Mouse (Mus musculus): ENCODE measurements at regions not wholly inside any gene's neighbourhood (a gene's known extent, or its start where the extent isn't known, plus 50 kb on each side); places are given as distances from the start of the nearest gene placed in this dataset.
A peak's percentile ranks its signal among the peaks of the same experiment; 100 is the strongest.

DNA sequence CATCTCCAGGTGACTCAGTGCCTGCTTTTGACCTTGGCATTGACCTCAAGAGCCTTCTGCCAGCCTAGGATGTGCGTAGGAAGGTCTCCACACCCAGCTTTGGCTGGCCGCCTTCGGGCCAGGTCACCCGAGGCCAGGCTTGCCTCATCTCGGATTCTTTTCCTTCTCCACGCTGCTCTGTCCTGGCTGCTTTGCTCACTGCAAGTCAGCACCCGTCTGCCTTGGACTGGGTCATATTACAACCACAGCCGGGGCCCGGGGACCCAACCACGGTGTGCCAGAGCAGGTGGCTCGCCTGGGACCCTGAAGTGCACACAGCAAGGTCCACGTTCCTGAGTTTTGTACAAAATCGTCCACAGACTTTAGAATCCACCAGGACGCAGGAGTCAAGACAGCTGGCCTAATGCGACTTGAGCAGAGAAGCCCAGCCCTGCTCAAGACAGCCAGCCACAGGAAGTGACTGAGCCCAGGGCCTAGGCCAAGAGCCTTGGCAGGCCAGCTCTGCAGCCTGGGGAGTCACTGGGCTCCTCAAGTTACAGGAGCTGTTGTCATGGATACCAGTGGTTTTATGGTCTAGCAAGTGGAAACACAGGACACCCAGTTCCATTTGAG, 66.1 kb downstream of the Gm26897 start:
- Histone ChIP-seq H3K9me3 (ENCODE audit: low read length) (no peaks in the 10 kb centered on the region), H3K4me2 (ENCODE audit: low read depth, low read length, poor library complexity, severe bottlenecking) (no peak overlapping the region), H3K4me1 (ENCODE audit: insufficient read depth, low read length) (peaks cover 4% of the 10 kb centered on the region; the same call in 1 of the 2 replicates), H3K27ac (ENCODE audit: low read depth, low read length) (no peak overlapping the region), H3K9ac (replicated peaks; ENCODE audit: low read length, poor library complexity, severe bottlenecking) (no peak overlapping the region), H3K4me3 (ENCODE audit: low read depth, low read length) (no peak overlapping the region), H3K36me3 (ENCODE audit: insufficient read depth, low read length) (no peaks in the 10 kb centered on the region), H3K27me3 (ENCODE audit: insufficient read depth, low read length) (no peaks in the 10 kb centered on the region)
- WGBS: 51% methylated on average over 15 of the region's 15 CpGs
- DNase-seq (ENCODE audit: low spot score): peak; percentile 76
- no peak for ATAC-seq (ENCODE audit: low FRiP score)
- no peak for TF ChIP-seq CTCF (IDR thresholded peaks at IDR 0.05)

DNA sequence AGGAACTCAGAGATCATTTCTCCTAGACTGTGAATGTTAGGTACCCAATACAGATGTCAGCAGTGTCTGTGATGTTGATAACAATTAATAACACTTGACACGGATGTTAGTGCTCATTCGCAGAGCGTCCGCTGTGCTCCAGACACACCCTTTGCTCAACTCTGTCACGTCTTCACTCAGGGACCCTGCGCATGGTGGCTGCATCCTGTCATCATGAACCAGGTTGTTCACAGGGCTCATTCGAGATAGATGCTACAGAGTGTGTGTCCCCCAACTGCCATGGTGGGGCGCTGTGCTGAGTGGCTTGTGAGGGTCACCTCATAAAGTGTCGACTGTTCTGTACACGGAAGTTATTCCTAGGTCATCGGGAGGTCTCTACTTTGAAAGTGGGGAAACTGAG, 66.8 kb downstream of the Gm26897 start:
- no peak overlapping the region for H3K4me3 ChIP-seq (ENCODE audit: low read depth, low read length)
- ATAC-seq (ENCODE audit: low FRiP score): no peak
- no peak overlapping the region for H3K9ac ChIP-seq (replicated peaks; ENCODE audit: low read length, poor library complexity, severe bottlenecking)

DNA sequence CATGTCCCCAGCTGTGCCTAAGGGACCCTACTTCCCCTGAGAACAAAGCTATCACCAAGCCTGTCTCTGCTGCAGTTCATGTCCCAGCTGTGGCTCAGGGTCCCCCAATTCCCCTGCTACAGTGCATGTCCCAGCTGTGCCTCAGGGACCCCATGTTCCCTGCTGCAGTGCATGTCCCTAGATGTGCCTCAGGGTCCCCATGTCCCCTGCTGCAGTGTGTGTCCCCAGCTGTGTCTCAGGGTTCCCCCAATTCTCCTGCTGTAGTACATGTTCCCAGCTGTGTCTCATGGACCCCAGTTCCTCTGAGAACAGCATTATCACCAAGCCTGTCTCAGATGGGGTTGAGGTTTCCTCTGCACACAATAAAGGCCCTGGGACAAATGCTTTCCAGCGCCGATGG, 67.3 kb downstream of the Gm26897 start:
- H3K27me3 ChIP-seq (ENCODE audit: insufficient read depth, low read length): no peaks in the 10 kb centered on the region; the same call in 1 of the 2 replicates
- no peak for ATAC-seq (ENCODE audit: low FRiP score)
- TF ChIP-seq CTCF (IDR thresholded peaks at IDR 0.05): no peak
- H3K4me1 ChIP-seq (ENCODE audit: insufficient read depth, low read length): peaks cover 4% of the 10 kb centered on the region; the same call in 1 of the 2 replicates
- WGBS: 74% methylated on average over 2 of the region's 2 CpGs
- no peaks in the 10 kb centered on the region for H3K36me3 ChIP-seq (ENCODE audit: insufficient read depth, low read length)
- no peak overlapping the region for H3K9ac ChIP-seq (replicated peaks; ENCODE audit: low read length, poor library complexity, severe bottlenecking)
- no peaks in the 10 kb centered on the region for H3K9me3 ChIP-seq (ENCODE audit: low read length)
- H3K27ac ChIP-seq (ENCODE audit: low read depth, low read length): no peak overlapping the region
- no peak overlapping the region for H3K4me3 ChIP-seq (ENCODE audit: low read depth, low read length)
- no peak overlapping the region for H3K4me2 ChIP-seq (ENCODE audit: low read depth, low read length, poor library complexity, severe bottlenecking)
- DNase-seq (ENCODE audit: low spot score): no peak

More for the DNA sequence above, 66.8 kb downstream of the Gm26897 start:
- Histone ChIP-seq H3K4me2 (ENCODE audit: low read depth, low read length, poor library complexity, severe bottlenecking) (no peak overlapping the region), H3K4me1 (ENCODE audit: insufficient read depth, low read length) (peaks cover 4% of the 10 kb centered on the region; the same call in 1 of the 2 replicates), H3K27ac (ENCODE audit: low read depth, low read length) (no peak overlapping the region), H3K9me3 (ENCODE audit: low read length) (no peaks in the 10 kb centered on the region), H3K27me3 (ENCODE audit: insufficient read depth, low read length) (no peaks in the 10 kb centered on the region; the same call in 1 of the 2 replicates), H3K36me3 (ENCODE audit: insufficient read depth, low read length) (no peaks in the 10 kb centered on the region)
- 77% methylated on average over 11 of the region's 11 CpGs for WGBS
- TF ChIP-seq CTCF (IDR thresholded peaks at IDR 0.05): peak; percentile 41
- DNase-seq (ENCODE audit: low spot score): no peak

DNA sequence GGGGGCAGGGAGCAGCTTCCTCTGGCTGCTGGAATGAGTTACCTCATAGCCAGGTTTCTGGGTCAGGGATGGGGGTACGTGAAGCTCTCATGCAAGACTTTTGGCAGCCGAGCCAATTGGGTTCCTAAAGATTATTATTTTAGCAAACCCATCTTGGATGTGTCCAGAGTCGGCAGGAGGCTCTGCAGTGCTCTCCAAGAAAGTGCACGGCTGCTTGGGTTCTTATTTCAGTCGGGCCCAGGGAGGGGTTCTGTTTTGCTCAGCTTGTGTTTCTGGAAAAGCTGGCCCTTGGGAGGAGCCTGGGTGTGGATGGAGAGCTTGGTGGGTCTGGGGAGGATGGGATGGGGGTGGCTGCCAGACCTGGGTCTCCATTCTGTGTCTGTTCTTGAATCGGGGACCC, 70.8 kb downstream of the Gm26897 start:
- H3K27ac ChIP-seq (ENCODE audit: low read depth, low read length): no peak overlapping the region
- no peak overlapping the region for H3K4me3 ChIP-seq (ENCODE audit: low read depth, low read length)
- H3K4me1 ChIP-seq (ENCODE audit: insufficient read depth, low read length): peaks cover 4% of the 10 kb centered on the region; the same call in 1 of the 2 replicates
- H3K27me3 ChIP-seq (ENCODE audit: insufficient read depth, low read length): no peaks in the 10 kb centered on the region; the same call in 1 of the 2 replicates
- ATAC-seq (ENCODE audit: low FRiP score) (no peak), DNase-seq (ENCODE audit: low spot score) (no peak)
- no peak overlapping the region for H3K4me2 ChIP-seq (ENCODE audit: low read depth, low read length, poor library complexity, severe bottlenecking)
- no peaks in the 10 kb centered on the region for H3K9me3 ChIP-seq (ENCODE audit: low read length)
- no peak overlapping the region for H3K9ac ChIP-seq (replicated peaks; ENCODE audit: low read length, poor library complexity, severe bottlenecking)
- no peak for TF ChIP-seq CTCF (IDR thresholded peaks at IDR 0.05)
- no peaks in the 10 kb centered on the region for H3K36me3 ChIP-seq (ENCODE audit: insufficient read depth, low read length)
- 82% methylated on average over 6 of the region's 6 CpGs for WGBS

DNA sequence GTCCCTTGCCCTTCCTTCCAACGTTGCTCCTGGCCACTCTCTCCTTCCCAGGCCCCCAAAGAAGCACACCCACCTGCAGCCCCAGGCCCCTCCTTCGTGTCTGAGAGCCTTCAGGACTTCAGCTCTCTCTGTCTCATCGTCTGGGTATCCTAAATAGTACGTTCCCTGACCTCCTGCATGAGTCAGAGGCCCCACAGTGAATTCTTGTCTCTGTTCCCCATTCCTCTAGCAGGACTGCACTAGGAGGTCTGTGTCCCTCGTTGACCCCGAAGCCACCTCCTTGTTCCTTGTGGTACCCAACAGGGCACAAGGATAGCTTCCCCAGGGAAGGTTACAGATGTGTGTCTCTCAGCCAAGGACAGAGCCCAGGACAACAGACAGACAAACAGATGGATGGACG, 71.4 kb downstream of the Gm26897 start:
- WGBS: 70% methylated on average over 7 of the region's 7 CpGs
- no peak for TF ChIP-seq CTCF (IDR thresholded peaks at IDR 0.05)
- ATAC-seq (ENCODE audit: low FRiP score) (no peak), DNase-seq (ENCODE audit: low spot score) (no peak)
- Histone ChIP-seq H3K27ac (ENCODE audit: low read depth, low read length) (no peak overlapping the region), H3K27me3 (ENCODE audit: insufficient read depth, low read length) (no peaks in the 10 kb centered on the region; the same call in 1 of the 2 replicates), H3K9me3 (ENCODE audit: low read length) (no peaks in the 10 kb centered on the region), H3K9ac (replicated peaks; ENCODE audit: low read length, poor library complexity, severe bottlenecking) (no peak overlapping the region), H3K4me1 (ENCODE audit: insufficient read depth, low read length) (no peaks in the 10 kb centered on the region), H3K36me3 (ENCODE audit: insufficient read depth, low read length) (no peaks in the 10 kb centered on the region), H3K4me2 (ENCODE audit: low read depth, low read length, poor library complexity, severe bottlenecking) (no peak overlapping the region), H3K4me3 (ENCODE audit: low read depth, low read length) (no peak overlapping the region)

DNA sequence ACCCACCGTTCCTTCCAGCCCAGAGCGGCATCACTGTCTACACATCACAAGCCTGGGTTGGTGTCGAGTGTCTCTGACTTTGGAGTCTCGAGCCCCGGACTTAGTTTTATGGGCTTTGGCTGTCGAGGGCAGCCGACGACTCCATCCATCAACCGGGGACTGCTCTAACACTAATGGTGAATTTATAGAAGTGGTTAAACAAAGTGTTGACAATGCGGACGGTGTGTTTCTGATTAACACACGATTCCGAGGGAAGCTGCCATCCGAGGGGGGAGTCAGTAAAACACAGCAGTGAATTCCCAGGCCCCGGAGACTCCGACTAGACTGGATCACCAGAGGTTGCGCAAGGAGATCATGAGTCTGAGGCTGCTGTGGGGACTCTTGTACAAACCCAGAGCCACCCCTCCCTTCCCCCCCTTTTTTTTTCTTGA, 72.1 kb downstream of the Gm26897 start:
- no peak for TF ChIP-seq CTCF (IDR thresholded peaks at IDR 0.05)
- no peak overlapping the region for H3K9ac ChIP-seq (replicated peaks; ENCODE audit: low read length, poor library complexity, severe bottlenecking)
- no peaks in the 10 kb centered on the region for H3K36me3 ChIP-seq (ENCODE audit: insufficient read depth, low read length)
- ATAC-seq (ENCODE audit: low FRiP score) (no peak), DNase-seq (ENCODE audit: low spot score) (no peak)
- H3K4me3 ChIP-seq (ENCODE audit: low read depth, low read length): no peak overlapping the region
- H3K9me3 ChIP-seq (ENCODE audit: low read length): no peaks in the 10 kb centered on the region
- H3K4me2 ChIP-seq (ENCODE audit: low read depth, low read length, poor library complexity, severe bottlenecking): no peak overlapping the region
- no peaks in the 10 kb centered on the region for H3K4me1 ChIP-seq (ENCODE audit: insufficient read depth, low read length)
- no peaks in the 10 kb centered on the region; the same call in 1 of the 2 replicates for H3K27me3 ChIP-seq (ENCODE audit: insufficient read depth, low read length)
- 72% methylated on average over 17 of the region's 17 CpGs for WGBS
- no peak overlapping the region for H3K27ac ChIP-seq (ENCODE audit: low read depth, low read length)
